Mouse (Mus musculus) lung, postnatal 0 days (tissue): ENCODE measurements around the gene Pigl. TPM values are rescaled to one million over a fixed set of nuclear protein-coding genes. Genes with fewer than 3 reads are reported as not detected.

ENCODE experiments used
- ATAC-seq: fragments of 200-750 bp; cut with Nextera tagmentation; 2 replicates; pipeline ENCODE4 v1.8.0; 2017; ENCODE audit warnings: moderate library complexity
- DNase-seq: peaks from one replicate; pipeline ENCODE4 v3.0.0-alpha.2; 2016; ENCODE audit warnings: low spot score
- H3K27ac ChIP-seq: fragments of 300-500 bp; sonication (generic); 2 replicates; pipeline ENCODE4 v1.5.1; 2014; ENCODE audit warnings: antibody characterized with exemption, mild to moderate bottlenecking, low read length, mixed read lengths
- H3K27me3 ChIP-seq: fragments of 300-500 bp; sonication (generic); replicated peaks from 2 replicates; pipeline ENCODE4 v1.6.1; 2014; ENCODE audit warnings: low read length, mixed read lengths; ENCODE audit not compliant: insufficient read depth
- H3K36me3 ChIP-seq: fragments of 300-500 bp; sonication (generic); 2 replicates; pipeline ENCODE4 v1.6.1; 2014; ENCODE audit warnings: low read length, mixed read lengths; ENCODE audit not compliant: insufficient read depth
- H3K4me1 ChIP-seq: fragments of 300-500 bp; sonication (generic); 2 replicates; pipeline ENCODE4 v1.6.1; 2014; ENCODE audit warnings: antibody characterized with exemption, low read depth, low read length, mixed read lengths; ENCODE audit not compliant: insufficient read depth
- H3K4me2 ChIP-seq: fragments of 300-500 bp; sonication (generic); replicated peaks from 2 replicates; pipeline ENCODE4 v1.6.1; 2014; ENCODE audit warnings: low read depth, mild to moderate bottlenecking, low read length, moderate library complexity, mixed read lengths
- H3K4me3 ChIP-seq: fragments of 300-500 bp; sonication (generic); 2 replicates; pipeline ENCODE4 v1.5.1; 2014; ENCODE audit warnings: low read depth, low read length
- H3K9ac ChIP-seq: fragments of 300-500 bp; sonication (generic); replicated peaks from 2 replicates; pipeline ENCODE4 v1.6.1; 2014; ENCODE audit warnings: low read depth, mild to moderate bottlenecking
- H3K9me3 ChIP-seq: fragments of 300-500 bp; sonication (generic); 2 replicates; pipeline ENCODE4 v1.6.1; 2016; ENCODE audit warnings: low read length, mixed read lengths
- CTCF ChIP-seq: IDR thresholded peaks from 2 replicates; pipeline ENCODE4 v1.5.1; 2016; ENCODE audit warnings: antibody characterized with exemption, mild to moderate bottlenecking
- EP300 ChIP-seq: IDR thresholded peaks from 2 replicates; pipeline ENCODE4 v1.6.1; 2016; ENCODE audit warnings: antibody characterized with exemption, mild to moderate bottlenecking, control low read depth
- whole genome bisulfite sequencing: fragments of 180-500 bp; shearing (Covaris S2); extraction: QIAGEN DNeasy Blood & Tissue Kit; methylation state at CpG from one replicate; pipeline ENCODE4 v1.1.7; 2014; 5-methylcytosine and 5-hydroxymethylcytosine counted together
- polyA plus RNA-seq: library from polyadenylated mRNA; unstranded; fragments of >200 nt; fragmentation: Nextera tagmentation; extraction: Ambion mirVana; gene quantifications from 2 replicates; pipeline ENCODE4 v1.2.1, GENCODE M21; 2015

Gene Pigl
- polyA plus RNA-seq, 1 experiment from 2014 or later: 4.8 TPM

GRCm38 (mm10) chr11:62512529-62513080 is 54.3 kb downstream of the Pigl start:
- DNase-seq (no peak), ATAC-seq (no peak)
- Histone ChIP-seq H3K36me3 (no peaks in the 10 kb centered on the region), H3K27ac (no peak overlapping the region), H3K4me3 (no peak overlapping the region), H3K9ac (no peak overlapping the region), H3K4me1 (no peaks in the 10 kb centered on the region), H3K9me3 (no peaks in the 10 kb centered on the region), H3K4me2 (no peak overlapping the region), H3K27me3 (no peaks in the 10 kb centered on the region)
- TF ChIP-seq CTCF: no peak
- no peak for TF ChIP-seq EP300
- 84% methylated on average over 8 of the region's 8 CpGs for WGBS

- no peak overlapping the region for H3K27ac ChIP-seq
- H3K36me3 ChIP-seq: no peaks in the 10 kb centered on the region
- H3K9me3 ChIP-seq: no peaks in the 10 kb centered on the region
- ATAC-seq (no peak), DNase-seq (no peak)
- H3K4me1 ChIP-seq: no peaks in the 10 kb centered on the region
- TF ChIP-seq EP300 (no peak), CTCF (no peak)
- H3K27me3 ChIP-seq: no peaks in the 10 kb centered on the region
- H3K4me3 ChIP-seq: no peak overlapping the region
- H3K9ac ChIP-seq: no peak overlapping the region
- H3K4me2 ChIP-seq: no peak overlapping the region
- WGBS: 77% methylated on average over 6 of the region's 6 CpGs
Observed at GRCm38 (mm10) chr11:62513311-62513710, 55.1 kb downstream of the Pigl start.

GRCm38 (mm10) chr11:62518991-62519390 is 60.7 kb downstream of the Pigl start:
- WGBS: 15% methylated on average over 2 of the region's 2 CpGs

GRCm38 (mm10) chr11:62522283-62522682 is 64.0 kb downstream of the Pigl start:
- no peak for ATAC-seq
- H3K9me3 ChIP-seq: no peaks in the 10 kb centered on the region
- no peaks in the 10 kb centered on the region for H3K27me3 ChIP-seq
- H3K4me2 ChIP-seq: no peak overlapping the region
- H3K4me3 ChIP-seq: no peak overlapping the region
- H3K9ac ChIP-seq: no peak overlapping the region
- H3K27ac ChIP-seq: no peak overlapping the region
- no peak for TF ChIP-seq EP300
- no peak for TF ChIP-seq CTCF
- DNase-seq: no peak
- no peaks in the 10 kb centered on the region for H3K4me1 ChIP-seq
- 52% methylated on average over 2 of the region's 2 CpGs for WGBS
- no peaks in the 10 kb centered on the region for H3K36me3 ChIP-seq

More at GRCm38 (mm10) chr11:62518991-62519390, 60.7 kb downstream of the Pigl start:
- ATAC-seq (no peak), DNase-seq (no peak)
- Histone ChIP-seq H3K4me1 (no peaks in the 10 kb centered on the region), H3K9me3 (no peaks in the 10 kb centered on the region), H3K9ac (no peak overlapping the region), H3K27me3 (no peaks in the 10 kb centered on the region), H3K27ac (no peak overlapping the region), H3K36me3 (no peaks in the 10 kb centered on the region), H3K4me3 (no peak overlapping the region), H3K4me2 (no peak overlapping the region)
- TF ChIP-seq CTCF (no peak), EP300 (no peak)

DNA sequence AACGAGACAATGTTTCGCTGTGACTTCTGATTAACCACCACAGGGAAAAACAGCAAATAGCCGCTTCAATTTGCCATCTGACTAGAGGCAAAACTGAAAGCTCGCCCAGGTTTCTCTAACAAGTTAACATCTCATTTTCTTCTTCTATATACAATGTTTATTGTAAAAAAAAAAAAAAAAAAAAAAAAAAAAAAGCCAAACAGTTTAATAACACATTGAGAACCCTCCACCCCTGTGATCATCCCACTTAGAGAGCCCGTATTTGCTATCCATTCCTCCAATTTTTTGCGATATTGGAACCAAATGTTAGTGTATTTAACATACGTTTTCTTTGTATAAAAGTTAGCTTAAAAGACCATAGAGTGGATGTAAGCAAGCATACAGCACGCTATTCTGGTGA is 78.8 kb downstream of the Pigl start:
- DNase-seq: no peak
- H3K9ac ChIP-seq: no peak overlapping the region
- H3K9me3 ChIP-seq: no peaks in the 10 kb centered on the region
- no peaks in the 10 kb centered on the region for H3K36me3 ChIP-seq
- no peak overlapping the region for H3K4me3 ChIP-seq
- 91% methylated on average over 8 of the region's 8 CpGs for WGBS
- H3K4me1 ChIP-seq: peaks cover 3% of the 10 kb centered on the region; the same call in 1 of the 2 replicates
- no peak overlapping the region for H3K4me2 ChIP-seq
- TF ChIP-seq EP300 (no peak), CTCF (no peak)
- 0 out of 2 replicates have a peak, but pooled peaks cover 4% of the 10 kb centered on the region for H3K27me3 ChIP-seq
- H3K27ac ChIP-seq: no peak overlapping the region
- ATAC-seq: no peak

GRCm38 (mm10) chr11:62537590-62537989 is 79.3 kb downstream of the Pigl start:
- no peak overlapping the region for H3K4me2 ChIP-seq
- no peak for ATAC-seq
- no peak overlapping the region for H3K9ac ChIP-seq
- H3K27ac ChIP-seq: no peak overlapping the region
- 58% methylated on average over 7 of the region's 7 CpGs for WGBS
- peaks cover 3% of the 10 kb centered on the region; the same call in 1 of the 2 replicates for H3K4me1 ChIP-seq
- no peak overlapping the region for H3K4me3 ChIP-seq
- TF ChIP-seq EP300 (no peak), CTCF (no peak)
- H3K27me3 ChIP-seq: 0 out of 2 replicates have a peak, but pooled peaks cover 4% of the 10 kb centered on the region
- H3K36me3 ChIP-seq: no peaks in the 10 kb centered on the region
- DNase-seq: no peak
- no peaks in the 10 kb centered on the region for H3K9me3 ChIP-seq
